8 mouse cellular contexts compared by ENCODE assay signal in genomic region chr4:115052343-115053005, GRCm38 (mm10). TPM values are rescaled to one million over a fixed set of nuclear protein-coding genes. Genes with fewer than 3 reads are reported as not detected.
DNase-seq lines count a peak whose midpoint lies in the region; ATAC-seq and TF ChIP-seq lines count a peak whose summit lies in the region.

No protein-coding gene starts in this region.

- H3K4me3 ChIP-seq in intestine, embryonic 15.5 days (replicated peaks) = peak overlapping the region; percentile 25
- H3K4me3 ChIP-seq in liver, embryonic 14.5 days (ENCODE audit: insufficient read depth in 1 of 2, low read depth in 2 of 2, low read length in 2 of 2) = peak overlapping the region; percentile 18 to 44

- no peaks in the 10 kb centered on the region for H3K9me3 ChIP-seq in intestine, embryonic 15.5 days
- no peaks in the 10 kb centered on the region for H3K9me3 ChIP-seq in liver, embryonic 14.5 days (ENCODE audit: control insufficient read depth, low read length)

- TF ChIP-seq CTCF in liver, embryonic 14.5 days (IDR thresholded peaks at IDR 0.05; ENCODE audit: low read depth) = no peak

- H3K9ac ChIP-seq in intestine, embryonic 15.5 days = no peak overlapping the region
- peak overlapping the region; percentile 83 for H3K9ac ChIP-seq in liver, embryonic 14.5 days (replicated peaks)

- no peak for TF ChIP-seq EP300 in liver, embryonic 14.5 days (IDR thresholded peaks at IDR 0.05; ENCODE audit: low read depth)

- peak overlapping the region; percentile 58 for H3K4me2 ChIP-seq in intestine, embryonic 15.5 days (replicated peaks)
- H3K4me2 ChIP-seq in liver, embryonic 14.5 days (ENCODE audit: low read depth) = peak overlapping the region; percentile 76

- H3K27me3 ChIP-seq in intestine, embryonic 15.5 days (replicated peaks) = peaks cover 57% of the 10 kb centered on the region
- H3K27me3 ChIP-seq in liver, embryonic 14.5 days (ENCODE audit: control insufficient read depth, insufficient read depth, low read length) = no peaks in the 10 kb centered on the region; the same call in 1 of the 2 replicates

- peaks cover 18% of the 10 kb centered on the region for H3K4me1 ChIP-seq in intestine, embryonic 15.5 days (replicated peaks)
- H3K4me1 ChIP-seq in liver, embryonic 14.5 days (replicated peaks; ENCODE audit: control insufficient read depth in 2 of 2, insufficient read depth in 2 of 2, low read length in 1 of 2) = peaks cover 70% of the 10 kb centered on the region in 2 experiments

- ATAC-seq in common myeloid progenitor, adult 5-6 weeks (replicated peaks; ENCODE audit: low read depth, poor library complexity, severe bottlenecking) = peak; percentile 26
- peak; percentile 42 for ATAC-seq in intestine, embryonic 15.5 days
- no peak for ATAC-seq in liver, embryonic 14.5 days (ENCODE audit: insufficient read depth)

- intact Hi-C loops in gastrocnemius, postnatal 36 days (cut with DNase I) = no loop called here

- H3K27ac ChIP-seq in intestine, embryonic 15.5 days = 0 out of 2 replicates have a peak overlapping the region, but pooled peaks have one; percentile 40
- H3K27ac ChIP-seq in liver, embryonic 14.5 days = peak overlapping the region; percentile 62

- no peaks in the 10 kb centered on the region for H3K36me3 ChIP-seq in intestine, embryonic 15.5 days
- H3K36me3 ChIP-seq in liver, embryonic 14.5 days (replicated peaks; ENCODE audit: control insufficient read depth, insufficient read depth, low read depth) = no peaks in the 10 kb centered on the region

- 1% methylated on average over 36 of the region's 36 CpGs for WGBS in intestine, embryonic 15.5 days
- 5% methylated on average over 36 of the region's 36 CpGs for WGBS in liver, embryonic 14.5 days (ENCODE audit: insufficient replicate concordance)

- peak; percentile 23 to 47 for DNase-seq in layer of hippocampus, postnatal 10 days (ENCODE audit: low spot score in 2 of 2)
- DNase-seq in layer of hippocampus, adult 18-20 months (ENCODE audit: low spot score in 2 of 2) = no peak
- peak; percentile 37 to 44 for DNase-seq in gastrocnemius, postnatal 36 days
- DNase-seq in liver, embryonic 14.5 days (ENCODE audit: low read depth in 3 of 3, low spot score in 3 of 3) = no peak
- DNase-seq in natural killer cell, adult 2 months (ENCODE audit: low spot score in 2 of 2) = peak; percentile 26 to 46
- DNase-seq in frontal cortex, postnatal 36 days (ENCODE audit: low spot score in 2 of 2) = no peak

RNA-seq across cellular contexts. Expression of gene Tal1, which starts 3.8 kb away (rescaled TPM):
- 1 to 10 TPM; 2.0 to 2.6 TPM for total RNA-seq in layer of hippocampus, postnatal 10 days (2021)
- total RNA-seq in layer of hippocampus, adult 18-20 months (2021) = 1 to 10 TPM in 1 of 2 experiments, under 1 TPM in 1; 0.84 to 1.3 TPM
- 38.4 and 47.6 TPM in 2 replicates for total RNA-seq in common myeloid progenitor, adult 5-6 weeks (2017)
- 1 to 10 TPM; 1.2 TPM for total RNA-seq in gastrocnemius, postnatal 36 days (2021)
- 0.78 and 0.98 TPM in 2 replicates for polyA plus RNA-seq in intestine, embryonic 15.5 days (2015; fragmentation: Nextera tagmentation; extraction: Ambion mirVana)
- polyA plus RNA-seq in liver, embryonic 14.5 days (2012; rRNA removed) = 72.6 and 74.7 TPM in 2 replicates
- polyA plus RNA-seq in liver, embryonic 14.5 days (2014; fragmentation: Nextera tagmentation; extraction: Ambion mirVana) = 55.6 and 60.9 TPM in 2 replicates

RNA-seq across cellular contexts. Expression of gene Pdzk1ip1, which starts 36.0 kb away (rescaled TPM):
- under 1 TPM; 0.42 to 0.57 TPM for total RNA-seq in layer of hippocampus, postnatal 10 days (2021)
- total RNA-seq in layer of hippocampus, adult 18-20 months (2021) = under 1 TPM; 0.41 to 0.67 TPM
- 9.3 and 13.0 TPM in 2 replicates for total RNA-seq in common myeloid progenitor, adult 5-6 weeks (2017)
- total RNA-seq in gastrocnemius, postnatal 36 days (2021) = not detected
- 133 and 159 TPM in 2 replicates for polyA plus RNA-seq in intestine, embryonic 15.5 days (2015; fragmentation: Nextera tagmentation; extraction: Ambion mirVana)
- 20.5 and 24.5 TPM in 2 replicates for polyA plus RNA-seq in liver, embryonic 14.5 days (2012; rRNA removed)
- 24.4 and 30.5 TPM in 2 replicates for polyA plus RNA-seq in liver, embryonic 14.5 days (2014; fragmentation: Nextera tagmentation; extraction: Ambion mirVana)

RNA-seq across cellular contexts. Expression of gene Stil, which starts 52.5 kb away (rescaled TPM):
- 1 to 10 TPM; 1.2 to 1.6 TPM for total RNA-seq in layer of hippocampus, postnatal 10 days (2021)
- under 1 TPM; 0.15 to 0.20 TPM for total RNA-seq in layer of hippocampus, adult 18-20 months (2021)
- total RNA-seq in common myeloid progenitor, adult 5-6 weeks (2017) = 17.3 and 29.3 TPM in 2 replicates
- total RNA-seq in gastrocnemius, postnatal 36 days (2021) = under 1 TPM; 0.10 to 0.23 TPM
- polyA plus RNA-seq in intestine, embryonic 15.5 days (2015; fragmentation: Nextera tagmentation; extraction: Ambion mirVana) = 8.9 and 9.8 TPM in 2 replicates
- 6.1 and 8.7 TPM in 2 replicates for polyA plus RNA-seq in liver, embryonic 14.5 days (2012; rRNA removed)
- 12.1 and 12.9 TPM in 2 replicates for polyA plus RNA-seq in liver, embryonic 14.5 days (2014; fragmentation: Nextera tagmentation; extraction: Ambion mirVana)

Comparison
In these comparisons a context has a peak if more than half of its experiments do, and no peak if none do; other contexts are left out.
1. DNase-seq: peak in layer of hippocampus, postnatal 10 days (2 of 2), gastrocnemius, postnatal 36 days (2 of 2) and natural killer cell, adult 2 months (2 of 2); none in layer of hippocampus, adult 18-20 months (0 of 2), liver, embryonic 14.5 days (0 of 3) and frontal cortex, postnatal 36 days (0 of 2).
2. RNA of gene Tal1, which starts 3.8 kb away (total RNA-seq): 38.4 to 47.6 TPM in common myeloid progenitor, adult 5-6 weeks; 2.0 to 2.6 TPM in layer of hippocampus, postnatal 10 days, 0.84 to 1.3 TPM in layer of hippocampus, adult 18-20 months and 1.2 TPM in gastrocnemius, postnatal 36 days; every median in the first group is over 10 times any median in the second.